Mouse (Mus musculus): Measurements from ENCODE around the gene Macrod2. TPM values are rescaled to one million over a fixed set of nuclear protein-coding genes. Genes with fewer than 3 reads are reported as not detected.
"Not testable (repeated sequence)": the region's sequence is repeated elsewhere in the genome, so short reads cannot be mapped to it uniquely, and the experiment has no call there.

The Macrod2 gene
- polyA plus RNA-seq, 1 experiment from 2014 or later, result 49.2 TPM

- 82% methylated on average over 2 of the region's 2 CpGs for WGBS
- H3K36me3 ChIP-seq (ENCODE audit: control insufficient read depth, insufficient read depth, low read length); H3K4me1 ChIP-seq (ENCODE audit: control insufficient read depth, insufficient read depth, low read length); H3K9me3 ChIP-seq (replicated peaks; ENCODE audit: control insufficient read depth, low read length); H3K27ac ChIP-seq (ENCODE audit: low read depth, low read length); DNase-seq (ENCODE audit: low spot score); H3K27me3 ChIP-seq (replicated peaks; ENCODE audit: control insufficient read depth, insufficient read depth, low read length); H3K9ac ChIP-seq (ENCODE audit: low read length); ATAC-seq; H3K4me2 ChIP-seq (ENCODE audit: low read length); H3K4me3 ChIP-seq (ENCODE audit: low read depth, low read length): not testable (repeated sequence)
These were observed 347.8 kb downstream of the Macrod2 start for GRCm38 (mm10) chr2:140742954-140743353.

GRCm38 (mm10) chr2:140758881-140759280, 363.8 kb downstream of the Macrod2 start:
- no peak overlapping the region for H3K4me2 ChIP-seq (ENCODE audit: low read length)
- no peak overlapping the region for H3K27ac ChIP-seq (ENCODE audit: low read depth, low read length)
- no peaks in the 10 kb centered on the region for H3K27me3 ChIP-seq (replicated peaks; ENCODE audit: control insufficient read depth, insufficient read depth, low read length)
- peaks cover 3% of the 10 kb centered on the region; the same call in 1 of the 2 replicates for H3K4me1 ChIP-seq (ENCODE audit: control insufficient read depth, insufficient read depth, low read length)
- ATAC-seq (no peak), DNase-seq (ENCODE audit: low spot score) (no peak)
- no peak overlapping the region for H3K4me3 ChIP-seq (ENCODE audit: low read depth, low read length)
- WGBS, result 85% methylated on average over 2 of the region's 2 CpGs
- no peaks in the 10 kb centered on the region for H3K36me3 ChIP-seq (ENCODE audit: control insufficient read depth, insufficient read depth, low read length)
- H3K9ac ChIP-seq (ENCODE audit: low read length), result no peak overlapping the region
- no peaks in the 10 kb centered on the region for H3K9me3 ChIP-seq (replicated peaks; ENCODE audit: control insufficient read depth, low read length)

GRCm38 (mm10) chr2:140759732-140760131, 364.6 kb downstream of the Macrod2 start:
- ATAC-seq (no peak), DNase-seq (ENCODE audit: low spot score) (no peak)
- Histone ChIP-seq H3K4me3 (ENCODE audit: low read depth, low read length) (no peak overlapping the region), H3K27ac (ENCODE audit: low read depth, low read length) (no peak overlapping the region), H3K27me3 (replicated peaks; ENCODE audit: control insufficient read depth, insufficient read depth, low read length) (no peaks in the 10 kb centered on the region), H3K4me1 (ENCODE audit: control insufficient read depth, insufficient read depth, low read length) (peaks cover 3% of the 10 kb centered on the region; the same call in 1 of the 2 replicates), H3K4me2 (ENCODE audit: low read length) (no peak overlapping the region), H3K36me3 (ENCODE audit: control insufficient read depth, insufficient read depth, low read length) (no peaks in the 10 kb centered on the region), H3K9me3 (replicated peaks; ENCODE audit: control insufficient read depth, low read length) (no peaks in the 10 kb centered on the region), H3K9ac (ENCODE audit: low read length) (no peak overlapping the region)

- H3K27me3 ChIP-seq (replicated peaks; ENCODE audit: control insufficient read depth, insufficient read depth, low read length), result no peaks in the 10 kb centered on the region
- H3K4me1 ChIP-seq (ENCODE audit: control insufficient read depth, insufficient read depth, low read length), result peaks cover 3% of the 10 kb centered on the region; the same call in 1 of the 2 replicates
- no peak overlapping the region for H3K4me3 ChIP-seq (ENCODE audit: low read depth, low read length)
- no peaks in the 10 kb centered on the region for H3K9me3 ChIP-seq (replicated peaks; ENCODE audit: control insufficient read depth, low read length)
- no peak for ATAC-seq
- H3K27ac ChIP-seq (ENCODE audit: low read depth, low read length), result no peak overlapping the region
- 100% methylated on average over 3 of the region's 3 CpGs for WGBS
- no peak for DNase-seq (ENCODE audit: low spot score)
- H3K4me2 ChIP-seq (ENCODE audit: low read length), result no peak overlapping the region
- no peak overlapping the region for H3K9ac ChIP-seq (ENCODE audit: low read length)
- H3K36me3 ChIP-seq (ENCODE audit: control insufficient read depth, insufficient read depth, low read length), result no peaks in the 10 kb centered on the region
These were observed 365.0 kb downstream of the Macrod2 start for GRCm38 (mm10) chr2:140760137-140760536.

- Histone ChIP-seq H3K9me3 (replicated peaks; ENCODE audit: control insufficient read depth, low read length) (no peaks in the 10 kb centered on the region), H3K4me2 (ENCODE audit: low read length) (no peak overlapping the region), H3K27ac (ENCODE audit: low read depth, low read length) (no peak overlapping the region), H3K27me3 (replicated peaks; ENCODE audit: control insufficient read depth, insufficient read depth, low read length) (no peaks in the 10 kb centered on the region), H3K4me3 (ENCODE audit: low read depth, low read length) (no peak overlapping the region), H3K9ac (ENCODE audit: low read length) (no peak overlapping the region), H3K4me1 (ENCODE audit: control insufficient read depth, insufficient read depth, low read length) (peaks cover 3% of the 10 kb centered on the region; the same call in 1 of the 2 replicates), H3K36me3 (ENCODE audit: control insufficient read depth, insufficient read depth, low read length) (no peaks in the 10 kb centered on the region)
- 68% methylated on average over 12 of the region's 12 CpGs for WGBS
- DNase-seq (ENCODE audit: low spot score) (no peak), ATAC-seq (peak; percentile 37; the same call in 1 of the 2 replicates)
These were observed 368.2 kb downstream of the Macrod2 start for GRCm38 (mm10) chr2:140763076-140763891.

GRCm38 (mm10) chr2:140769473-140769872, 374.4 kb downstream of the Macrod2 start:
- WGBS, result 87% methylated on average over 4 of the region's 4 CpGs
- Histone ChIP-seq H3K36me3 (ENCODE audit: control insufficient read depth, insufficient read depth, low read length) (no peaks in the 10 kb centered on the region), H3K27ac (ENCODE audit: low read depth, low read length) (no peak overlapping the region), H3K4me1 (ENCODE audit: control insufficient read depth, insufficient read depth, low read length) (no peaks in the 10 kb centered on the region), H3K27me3 (replicated peaks; ENCODE audit: control insufficient read depth, insufficient read depth, low read length) (no peaks in the 10 kb centered on the region), H3K9ac (ENCODE audit: low read length) (no peak overlapping the region), H3K9me3 (replicated peaks; ENCODE audit: control insufficient read depth, low read length) (no peaks in the 10 kb centered on the region), H3K4me3 (ENCODE audit: low read depth, low read length) (no peak overlapping the region), H3K4me2 (ENCODE audit: low read length) (no peak overlapping the region)
- DNase-seq (ENCODE audit: low spot score), result no peak
- ATAC-seq, result no peak

- no peak overlapping the region for H3K9ac ChIP-seq (ENCODE audit: low read length)
- H3K4me3 ChIP-seq (ENCODE audit: low read depth, low read length), result no peak overlapping the region
- no peaks in the 10 kb centered on the region for H3K4me1 ChIP-seq (ENCODE audit: control insufficient read depth, insufficient read depth, low read length)
- H3K27ac ChIP-seq (ENCODE audit: low read depth, low read length), result no peak overlapping the region
- H3K27me3 ChIP-seq (replicated peaks; ENCODE audit: control insufficient read depth, insufficient read depth, low read length), result no peaks in the 10 kb centered on the region
- 78% methylated on average over 6 of the region's 6 CpGs for WGBS
- ATAC-seq, result no peak
- no peaks in the 10 kb centered on the region for H3K9me3 ChIP-seq (replicated peaks; ENCODE audit: control insufficient read depth, low read length)
- no peak overlapping the region for H3K4me2 ChIP-seq (ENCODE audit: low read length)
- no peak for DNase-seq (ENCODE audit: low spot score)
- no peaks in the 10 kb centered on the region for H3K36me3 ChIP-seq (ENCODE audit: control insufficient read depth, insufficient read depth, low read length)
These were observed 377.7 kb downstream of the Macrod2 start for GRCm38 (mm10) chr2:140772825-140773224.

- no peaks in the 10 kb centered on the region for H3K27me3 ChIP-seq (replicated peaks; ENCODE audit: control insufficient read depth, insufficient read depth, low read length)
- no peak for DNase-seq (ENCODE audit: low spot score)
- H3K4me3 ChIP-seq (ENCODE audit: low read depth, low read length), result no peak overlapping the region
- H3K4me2 ChIP-seq (ENCODE audit: low read length), result no peak overlapping the region
- WGBS, result 94% methylated on average over 11 of the region's 11 CpGs
- H3K36me3 ChIP-seq (ENCODE audit: control insufficient read depth, insufficient read depth, low read length), result no peaks in the 10 kb centered on the region
- H3K9ac ChIP-seq (ENCODE audit: low read length), result no peak overlapping the region
- H3K4me1 ChIP-seq (ENCODE audit: control insufficient read depth, insufficient read depth, low read length), result no peaks in the 10 kb centered on the region
- ATAC-seq, result no peak
- H3K27ac ChIP-seq (ENCODE audit: low read depth, low read length), result no peak overlapping the region
- H3K9me3 ChIP-seq (replicated peaks; ENCODE audit: control insufficient read depth, low read length), result no peaks in the 10 kb centered on the region
These were observed 378.3 kb downstream of the Macrod2 start for GRCm38 (mm10) chr2:140773456-140773855.

GRCm38 (mm10) chr2:140774808-140775370, 379.8 kb downstream of the Macrod2 start:
- Histone ChIP-seq H3K27ac (ENCODE audit: low read depth, low read length) (no peak overlapping the region), H3K27me3 (replicated peaks; ENCODE audit: control insufficient read depth, insufficient read depth, low read length) (no peaks in the 10 kb centered on the region), H3K36me3 (ENCODE audit: control insufficient read depth, insufficient read depth, low read length) (no peaks in the 10 kb centered on the region), H3K4me2 (ENCODE audit: low read length) (no peak overlapping the region), H3K4me3 (ENCODE audit: low read depth, low read length) (no peak overlapping the region), H3K9ac (ENCODE audit: low read length) (no peak overlapping the region), H3K9me3 (replicated peaks; ENCODE audit: control insufficient read depth, low read length) (no peaks in the 10 kb centered on the region), H3K4me1 (ENCODE audit: control insufficient read depth, insufficient read depth, low read length) (no peaks in the 10 kb centered on the region)
- no peak for DNase-seq (ENCODE audit: low spot score)
- ATAC-seq, result no peak
- 93% methylated on average over 4 of the region's 4 CpGs for WGBS

Measured in forebrain, embryonic 14.5 days (tissue).